Mouse (Mus musculus): ENCODE measurements around the gene Cdkn3.
"Not testable (repeated sequence)": the region's sequence is repeated elsewhere in the genome, so short reads cannot be mapped to it uniquely, and the experiment has no call there.

Cdkn3 gene

GRCm38 (mm10) chr14:46760355-46761029 lies at the start of gene Cdkn3:
Gene Cdkn3 (plus strand): TSS chr14:46760541.
- peak; percentile 94 for DNase-seq (ENCODE audit: low spot score in 2 of 2)

- no peak for DNase-seq (ENCODE audit: low spot score in 2 of 2)
Observed at GRCm38 (mm10) chr14:46718483-46718922, 41.8 kb upstream of the Cdkn3 start.

DNA sequence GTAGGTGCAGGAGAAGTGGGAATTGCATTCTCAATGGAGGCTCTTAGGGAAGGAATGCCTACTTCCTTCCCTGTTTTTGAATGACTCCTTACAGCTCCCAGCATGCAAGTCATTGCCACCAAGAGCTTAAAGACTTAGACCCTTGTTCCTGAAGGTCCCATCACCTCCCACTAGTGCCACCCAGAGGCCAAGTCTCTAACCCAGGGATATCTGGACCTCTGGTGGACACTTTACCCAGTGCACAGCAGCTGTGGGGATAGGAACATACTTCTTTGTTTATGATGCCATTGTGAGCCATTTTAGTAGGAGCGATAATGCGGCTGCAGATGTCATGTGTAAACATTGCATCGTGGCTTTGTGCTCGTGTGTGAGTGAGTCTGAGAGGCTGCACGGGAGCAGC lies 38.3 kb upstream of the Cdkn3 start:
- peak; percentile 32 to 34 for DNase-seq (ENCODE audit: low spot score in 2 of 2)

GRCm38 (mm10) chr14:46723828-46724227 lies 36.5 kb upstream of the Cdkn3 start:
- no peak for DNase-seq (ENCODE audit: low spot score in 2 of 2)

DNA sequence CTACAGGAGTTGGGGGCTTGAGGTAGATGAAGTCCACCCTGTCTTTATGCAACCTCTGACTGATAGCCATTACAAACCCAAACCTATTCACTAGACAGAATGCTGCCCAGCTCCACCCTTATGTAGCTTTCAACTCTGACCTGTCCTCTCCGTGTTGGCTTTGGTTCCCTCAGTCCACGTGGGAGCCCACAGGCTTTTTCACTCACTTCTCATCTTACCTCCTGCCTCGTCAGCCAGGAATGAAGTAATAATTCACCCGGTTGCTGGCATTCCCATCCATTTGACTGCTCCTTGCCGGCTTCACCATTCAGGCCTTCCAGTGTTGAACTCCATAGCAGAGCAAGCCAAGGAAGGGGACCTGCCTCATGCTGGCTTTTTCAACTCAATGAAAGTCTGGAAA lies 35.4 kb upstream of the Cdkn3 start:
- DNase-seq (ENCODE audit: low spot score in 2 of 2): no peak

DNA sequence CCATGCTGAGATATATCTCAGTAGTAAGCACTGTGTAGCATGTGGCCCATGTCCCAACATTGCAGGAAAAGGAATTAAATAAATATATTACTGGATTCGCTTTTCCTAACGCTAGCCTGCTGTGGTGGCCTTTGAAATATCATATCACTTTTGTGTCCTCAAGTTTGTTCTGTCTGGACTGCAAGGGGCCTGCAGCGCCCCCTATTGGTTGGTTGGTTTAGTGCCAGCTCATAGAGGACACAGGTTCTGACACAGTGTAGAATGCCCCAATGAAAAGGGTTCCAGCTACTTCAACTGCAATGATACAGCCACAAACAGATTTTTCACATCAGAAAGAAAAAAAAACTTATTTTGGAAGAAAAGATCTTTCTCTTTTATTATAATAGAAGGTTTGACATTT lies 34.6 kb upstream of the Cdkn3 start:
- no peak for DNase-seq (ENCODE audit: low spot score in 2 of 2)

GRCm38 (mm10) chr14:46734262-46734661 lies 26.1 kb upstream of the Cdkn3 start:
- DNase-seq (ENCODE audit: low spot score in 2 of 2): no peak

DNA sequence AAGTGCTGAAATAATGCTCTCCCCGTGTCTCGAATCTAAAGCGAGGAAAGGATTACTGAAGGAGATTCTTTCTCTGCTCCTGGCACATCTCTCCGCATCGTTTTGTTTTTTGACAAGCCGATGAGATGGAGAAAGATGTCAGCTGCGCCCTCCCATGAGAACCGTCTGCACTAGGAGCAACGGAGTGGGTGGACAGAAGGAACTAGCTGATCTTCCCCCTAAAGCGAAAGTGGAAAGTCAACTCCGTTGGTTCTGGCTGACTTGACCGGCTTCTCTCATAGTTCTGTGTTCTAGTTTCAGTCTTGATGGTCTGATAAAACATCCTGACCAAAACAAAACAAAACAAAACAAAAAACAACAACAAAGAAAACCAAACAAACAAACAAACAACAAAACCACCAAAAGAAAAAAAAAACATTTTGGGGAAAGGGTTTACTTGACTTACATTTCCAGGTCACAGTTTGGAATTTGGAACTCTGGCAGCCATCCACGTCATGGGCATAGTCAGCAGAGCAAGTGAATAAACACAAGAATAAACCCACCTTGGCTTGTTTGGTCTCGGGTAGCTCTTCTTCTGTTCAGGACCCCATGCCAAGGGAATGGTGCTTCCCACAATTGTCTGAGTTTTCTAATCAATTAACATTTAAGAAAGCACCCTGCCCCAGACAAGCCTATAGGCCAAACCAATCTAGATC lies 25.4 kb upstream of the Cdkn3 start:
- no peak for DNase-seq (ENCODE audit: low spot score in 2 of 2)

GRCm38 (mm10) chr14:46736366-46736765 lies 24.0 kb upstream of the Cdkn3 start:
- no peak for DNase-seq (ENCODE audit: low spot score in 2 of 2)

DNA sequence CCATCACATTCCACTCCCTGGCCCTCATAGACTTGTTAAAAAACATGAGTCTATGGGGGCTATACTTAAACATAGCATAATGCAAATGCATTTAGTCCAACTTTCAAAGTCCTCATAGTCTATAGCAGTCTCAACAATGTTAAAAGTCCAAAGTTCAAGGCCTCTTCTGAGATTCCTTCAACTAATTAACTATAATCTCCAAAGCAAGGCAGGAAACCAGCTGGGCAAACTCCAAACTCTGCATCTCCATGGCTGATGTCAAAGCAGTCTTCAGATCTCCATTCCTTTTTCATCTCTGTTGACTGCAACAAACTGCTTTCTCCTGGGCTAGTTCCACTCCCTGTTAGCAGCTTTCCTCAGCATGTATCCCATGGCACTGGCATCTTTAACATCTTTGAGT lies 23.0 kb upstream of the Cdkn3 start:
- not testable (repeated sequence) for DNase-seq (ENCODE audit: low spot score in 2 of 2)

- no peak for DNase-seq (ENCODE audit: low spot score in 2 of 2)
Observed at GRCm38 (mm10) chr14:46742674-46743073, 17.7 kb upstream of the Cdkn3 start.

GRCm38 (mm10) chr14:46745413-46745812 lies 14.9 kb upstream of the Cdkn3 start:
- DNase-seq (ENCODE audit: low spot score in 2 of 2): no peak

DNA sequence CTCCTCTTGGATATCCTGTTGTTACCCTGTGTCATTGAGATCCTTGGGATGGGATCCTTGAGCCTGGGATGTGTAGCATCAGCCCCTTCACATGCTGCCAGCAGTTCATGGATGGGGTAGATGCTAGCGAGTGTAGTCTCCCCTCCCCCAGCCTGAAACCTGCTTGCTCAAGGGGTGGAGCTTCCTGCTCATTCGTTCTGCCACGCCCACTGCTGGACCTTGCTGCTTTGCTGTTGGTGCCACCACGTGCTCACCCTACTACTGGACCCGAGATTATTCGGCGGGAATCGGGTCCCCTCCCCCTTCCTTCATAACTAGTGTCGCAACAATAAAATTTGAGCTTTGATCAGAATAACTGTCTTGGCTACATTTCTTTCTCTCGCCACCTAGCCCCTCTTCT lies 6.0 kb upstream of the Cdkn3 start:
- not testable (repeated sequence) for DNase-seq (ENCODE audit: low spot score in 2 of 2)

GRCm38 (mm10) chr14:46755851-46756250 lies 4.5 kb upstream of the Cdkn3 start:
- DNase-seq (ENCODE audit: low spot score in 2 of 2): no peak

DNA sequence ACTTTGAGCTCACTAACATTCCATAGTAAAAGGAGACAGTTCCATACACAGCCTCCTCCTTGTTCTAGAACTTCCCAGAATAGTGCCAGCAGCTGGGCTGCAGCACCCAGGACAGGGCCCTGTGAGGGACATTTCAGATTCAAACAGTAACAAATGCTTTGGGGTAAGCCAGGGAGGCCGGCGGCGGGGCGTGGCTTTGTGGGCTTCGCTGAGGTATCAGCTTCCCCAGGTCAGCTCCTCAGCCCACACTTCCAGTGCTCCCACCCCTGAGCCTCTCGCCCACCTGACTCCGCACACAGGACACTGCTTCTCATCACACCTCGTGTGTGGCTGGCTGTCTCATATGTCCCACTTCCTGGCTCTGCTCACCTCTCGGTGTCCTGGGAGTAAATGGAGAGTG lies 2.6 kb upstream of the Cdkn3 start:
- DNase-seq (ENCODE audit: low spot score in 2 of 2): no peak

DNA sequence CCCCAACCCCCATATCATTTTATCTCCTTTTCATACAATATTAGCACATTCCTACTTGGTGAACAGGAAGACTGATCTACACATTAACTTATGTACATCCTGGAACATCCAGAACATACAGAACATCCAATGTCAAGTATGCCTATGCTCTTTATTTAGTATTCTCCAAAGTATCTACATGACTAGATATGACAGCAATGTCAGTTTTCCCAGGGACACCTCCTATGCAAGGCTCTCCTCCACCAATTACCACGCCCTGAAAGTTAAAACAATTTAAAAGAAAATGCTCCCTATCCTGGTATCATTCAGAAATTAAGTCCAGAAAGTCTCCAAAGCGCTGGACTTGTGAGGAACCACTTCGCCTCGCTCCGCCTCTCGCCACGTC lies 379 bp upstream of the Cdkn3 start:
- DNase-seq (ENCODE audit: low spot score in 2 of 2): no peak

DNA sequence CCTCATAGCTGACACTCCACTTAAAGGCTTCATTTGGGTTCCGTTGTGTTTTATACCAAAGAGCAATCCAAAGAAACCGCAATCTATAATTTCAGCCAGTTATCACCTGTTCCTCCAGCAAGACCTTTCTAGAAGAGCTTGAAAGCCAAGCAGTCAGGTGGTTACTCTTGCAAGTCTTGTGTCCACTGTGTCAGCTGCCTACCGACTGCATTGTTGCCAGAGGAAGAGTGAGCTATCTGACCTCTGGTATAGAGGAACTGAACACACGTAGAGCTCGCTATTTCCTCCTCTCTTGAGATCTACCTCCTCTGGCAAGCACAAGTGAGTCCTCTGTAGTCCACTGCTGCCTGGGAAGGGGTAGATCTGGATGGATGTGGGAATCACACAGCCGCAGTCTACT lies 845 bp downstream of the Cdkn3 start:
- DNase-seq (ENCODE audit: low spot score in 2 of 2): no peak

DNA sequence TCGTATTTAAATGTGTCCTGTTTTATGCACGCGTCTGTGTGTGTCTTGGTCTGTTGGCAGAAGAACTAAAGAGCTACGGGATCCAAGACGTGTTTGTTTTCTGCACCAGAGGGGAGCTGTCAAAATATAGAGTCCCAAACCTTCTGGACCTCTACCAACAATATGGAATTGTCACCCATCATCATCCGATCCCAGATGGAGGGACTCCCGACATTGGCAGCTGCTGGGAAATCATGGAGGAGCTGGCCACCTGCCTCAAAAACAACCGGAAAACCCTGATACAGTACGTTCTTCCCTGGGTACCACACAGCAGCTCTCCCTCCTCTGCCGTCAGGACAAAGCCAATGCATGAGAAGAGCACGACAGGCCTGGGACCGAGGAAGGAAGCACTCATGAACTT lies 6.8 kb downstream of the Cdkn3 start:
- DNase-seq (ENCODE audit: low spot score in 2 of 2): peak; percentile 69 to 79

DNA sequence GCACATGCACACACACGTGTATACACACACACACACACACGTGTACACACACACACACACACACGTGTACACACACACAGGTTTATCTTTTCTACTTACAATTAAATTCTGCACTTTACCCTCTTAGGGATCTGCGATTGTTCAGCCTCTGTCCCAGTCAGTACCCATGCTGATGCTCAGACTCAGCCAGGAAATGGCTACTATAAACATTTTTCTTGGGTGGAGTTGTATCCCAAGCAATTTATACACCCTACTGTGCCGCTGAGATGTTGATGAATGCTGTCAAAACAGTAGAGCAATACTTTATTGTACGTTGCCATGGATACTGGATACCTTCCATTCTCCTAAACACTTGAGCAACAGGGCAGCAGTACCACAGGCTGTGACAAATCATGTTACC lies 9.7 kb downstream of the Cdkn3 start:
- DNase-seq (ENCODE audit: low spot score in 2 of 2): peak in 1 of 2 experiments; percentile 6

DNA sequence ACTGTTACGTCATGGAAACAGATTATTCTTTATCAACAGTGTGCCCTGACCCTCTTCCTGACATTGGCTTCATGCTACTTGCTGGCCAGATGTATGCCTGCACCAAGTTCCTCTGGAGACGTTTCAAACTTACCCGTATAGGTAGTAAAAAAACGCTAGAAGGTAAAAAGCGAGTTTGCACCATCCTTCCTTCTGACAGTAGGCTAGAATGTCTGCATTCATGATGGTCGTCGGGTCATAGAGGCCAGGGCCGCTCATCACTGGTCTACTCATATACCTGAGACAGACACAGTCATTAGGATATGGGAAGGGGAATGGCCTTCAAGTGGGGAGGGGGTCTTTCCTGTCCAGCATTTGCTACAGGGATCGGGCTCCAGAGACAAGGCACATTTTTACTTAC lies 18.4 kb downstream of the Cdkn3 start:
- no peak for DNase-seq (ENCODE audit: low spot score in 2 of 2)

GRCm38 (mm10) chr14:46779217-46779616 lies 18.9 kb downstream of the Cdkn3 start:
- DNase-seq (ENCODE audit: low spot score in 2 of 2): no peak

GRCm38 (mm10) chr14:46781086-46781485 lies 20.7 kb downstream of the Cdkn3 start:
- DNase-seq (ENCODE audit: low spot score in 2 of 2): no peak

GRCm38 (mm10) chr14:46782187-46782828 lies 22.0 kb downstream of the Cdkn3 start:
- DNase-seq (ENCODE audit: low spot score in 2 of 2): no peak

Data from right cerebral cortex, postnatal 10 days (tissue).